Mouse (Mus musculus): ENCODE data around the gene Acd. TPM values are rescaled to one million over a fixed set of nuclear protein-coding genes. Genes with fewer than 3 reads are reported as not detected.

Gene Acd
- polyA plus RNA-seq, 1 experiment: 37.8 TPM

DNA sequence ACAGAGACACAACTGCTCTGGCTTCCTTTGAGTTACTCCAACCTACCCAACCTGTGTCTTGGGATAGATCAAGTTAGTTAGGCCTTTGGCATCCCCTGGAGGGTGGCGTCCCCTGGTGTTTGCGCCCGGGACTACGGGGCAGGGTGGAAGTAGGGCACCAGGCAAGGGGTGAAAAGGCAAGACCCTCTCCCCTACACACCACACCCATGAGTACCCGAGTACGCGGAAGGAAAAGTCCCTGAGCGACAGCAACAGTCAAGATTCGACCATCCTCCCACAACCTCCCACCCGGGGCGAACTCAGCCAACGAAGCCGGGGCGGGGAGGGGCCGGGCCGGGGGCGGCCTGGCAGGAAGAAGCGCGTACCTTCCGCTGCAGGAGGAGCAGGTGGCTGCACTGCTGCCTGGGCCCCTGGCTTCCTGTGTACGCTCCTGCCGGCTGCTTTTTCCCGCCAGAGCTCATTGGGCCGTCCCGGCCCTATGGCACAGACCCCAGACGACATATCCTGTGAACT is 15.1 kb downstream of the Acd start, which contains the start of gene Carmil2:
Gene Carmil2 (plus strand): TSS at position 479 of the 513 bp plus-strand sequence.
- 5% methylated on average over 26 of the region's 26 CpGs for WGBS
- DNase-seq: peak; percentile 65
- TF ChIP-seq POLR2A (IDR thresholded peaks at IDR 0.05; ENCODE audit: borderline replicate concordance, extremely low read depth, low read depth, low read length) (no peak), CTCF (IDR thresholded peaks at IDR 0.05; ENCODE audit: insufficient read depth, low read length) (peak; percentile 83)
- peak within 1 kb of the TSS; percentile 50 for H3K4me3 ChIP-seq (replicated peaks; ENCODE audit: extremely low read depth, low read depth, low read length)
- peaks cover 2% of the 10 kb centered on the region; the same call in 1 of the 2 replicates for H3K4me1 ChIP-seq (ENCODE audit: control insufficient read depth, insufficient read depth, low read length)

GRCm38 (mm10) chr8:105685325-105685724 is 15.6 kb downstream of the Acd start:
- no peak overlapping the region for H3K4me3 ChIP-seq (replicated peaks; ENCODE audit: extremely low read depth, low read depth, low read length)
- WGBS: 66% methylated on average over 7 of the region's 7 CpGs
- no peak for TF ChIP-seq CTCF (IDR thresholded peaks at IDR 0.05; ENCODE audit: insufficient read depth, low read length)
- TF ChIP-seq POLR2A (IDR thresholded peaks at IDR 0.05; ENCODE audit: borderline replicate concordance, extremely low read depth, low read depth, low read length): no peak

GRCm38 (mm10) chr8:105677891-105678290 is 23.0 kb downstream of the Acd start:
- TF ChIP-seq POLR2A (IDR thresholded peaks at IDR 0.05; ENCODE audit: borderline replicate concordance, extremely low read depth, low read depth, low read length) (no peak), CTCF (IDR thresholded peaks at IDR 0.05; ENCODE audit: insufficient read depth, low read length) (no peak)
- Histone ChIP-seq H3K4me3 (replicated peaks; ENCODE audit: extremely low read depth, low read depth, low read length) (no peak overlapping the region), H3K4me1 (ENCODE audit: control insufficient read depth, insufficient read depth, low read length) (no peaks in the 10 kb centered on the region)
- no peak for DNase-seq
- 68% methylated on average over 1 of the region's 1 CpGs for WGBS

More at GRCm38 (mm10) chr8:105685325-105685724, 15.6 kb downstream of the Acd start:
- DNase-seq: no peak
- H3K4me1 ChIP-seq (ENCODE audit: control insufficient read depth, insufficient read depth, low read length): peaks cover 2% of the 10 kb centered on the region; the same call in 1 of the 2 replicates

- TF ChIP-seq POLR2A (IDR thresholded peaks at IDR 0.05; ENCODE audit: borderline replicate concordance, extremely low read depth, low read depth, low read length): no peak
- no peak for TF ChIP-seq CTCF (IDR thresholded peaks at IDR 0.05; ENCODE audit: insufficient read depth, low read length)
- 48% methylated on average over 3 of the region's 3 CpGs for WGBS
- no peak for DNase-seq
- no peaks in the 10 kb centered on the region for H3K4me1 ChIP-seq (ENCODE audit: control insufficient read depth, insufficient read depth, low read length)
- H3K4me3 ChIP-seq (replicated peaks; ENCODE audit: extremely low read depth, low read depth, low read length): no peak overlapping the region
These were observed 39.7 kb downstream of the Acd start for GRCm38 (mm10) chr8:105661167-105661566.

DNA sequence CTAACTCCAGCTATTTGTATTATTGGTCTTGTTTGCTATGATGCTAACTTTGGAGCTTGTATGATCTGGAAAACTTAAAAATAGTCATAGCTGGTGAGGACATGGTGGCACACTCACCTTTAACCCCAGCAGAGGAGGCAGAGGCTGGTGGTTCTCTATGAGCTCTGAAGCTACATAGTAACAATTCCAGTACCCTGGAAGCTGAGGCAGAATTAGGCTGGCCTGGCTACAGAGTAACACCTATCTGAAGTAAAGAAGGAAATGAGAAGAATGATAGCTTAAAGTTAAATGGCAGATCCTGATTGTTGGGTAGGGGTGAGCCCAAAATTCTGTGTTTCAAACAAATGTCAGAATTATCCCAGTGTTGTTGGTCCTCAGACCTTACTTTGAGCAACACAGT is 43.3 kb downstream of the Acd start:
- H3K4me1 ChIP-seq (ENCODE audit: control insufficient read depth, insufficient read depth, low read length): no peaks in the 10 kb centered on the region
- no peak for DNase-seq
- no peak for TF ChIP-seq POLR2A (IDR thresholded peaks at IDR 0.05; ENCODE audit: borderline replicate concordance, extremely low read depth, low read depth, low read length)
- no peak for TF ChIP-seq CTCF (IDR thresholded peaks at IDR 0.05; ENCODE audit: insufficient read depth, low read length)
- H3K4me3 ChIP-seq (replicated peaks; ENCODE audit: extremely low read depth, low read depth, low read length): no peak overlapping the region

DNA sequence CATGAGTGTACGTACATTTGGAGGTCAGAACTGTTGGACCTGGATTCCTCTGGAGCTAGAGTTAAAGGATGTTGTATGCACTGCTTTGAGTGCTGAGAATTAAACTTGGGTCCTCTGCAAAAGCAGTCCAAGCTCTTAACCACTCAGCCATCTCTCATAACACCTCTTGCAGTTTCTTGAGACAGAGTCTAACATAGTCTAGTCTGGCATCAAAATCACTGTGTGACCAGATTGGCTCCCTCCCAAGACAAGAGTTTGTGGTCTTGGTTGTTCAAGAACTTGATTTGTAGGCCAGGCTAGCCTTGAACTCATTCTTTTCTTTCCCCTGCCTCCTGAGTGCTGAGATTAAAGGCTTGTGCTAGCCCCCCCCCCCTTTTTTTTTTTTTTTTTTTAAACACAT is 52.0 kb downstream of the Acd start:
- 95% methylated on average over 1 of the region's 1 CpGs for WGBS
- TF ChIP-seq CTCF (IDR thresholded peaks at IDR 0.05; ENCODE audit: insufficient read depth, low read length) (no peak), POLR2A (IDR thresholded peaks at IDR 0.05; ENCODE audit: borderline replicate concordance, extremely low read depth, low read depth, low read length) (no peak)
- Histone ChIP-seq H3K4me3 (replicated peaks; ENCODE audit: extremely low read depth, low read depth, low read length) (no peak overlapping the region), H3K4me1 (ENCODE audit: control insufficient read depth, insufficient read depth, low read length) (no peaks in the 10 kb centered on the region; the same call in 1 of the 2 replicates)
- DNase-seq: no peak

Other genes starting within 250 kb of the Acd start
- 785 and 816 TPM in 2 replicates for gene Tppp3, start 229.6 kb downstream of the Acd start, polyA plus RNA-seq (2012; rRNA removed)
- gene Zdhhc1, start 204.2 kb downstream of the Acd start, polyA plus RNA-seq (2012; rRNA removed): 130 and 133 TPM in 2 replicates
- 2.1 and 4.8 TPM in 2 replicates for gene Hsd11b2, start 182.3 kb downstream of the Acd start, polyA plus RNA-seq (2012; rRNA removed)
- gene Atp6v0d1, start 135.1 kb downstream of the Acd start, polyA plus RNA-seq (2012; rRNA removed): 101 and 121 TPM in 2 replicates
- gene Ripor1, start 95.8 kb downstream of the Acd start, polyA plus RNA-seq (2012; rRNA removed): 71.7 and 74.9 TPM in 2 replicates
- gene Ctcf, start 64.5 kb downstream of the Acd start, polyA plus RNA-seq (2012; rRNA removed): 17.2 and 17.9 TPM in 2 replicates
- 1.7 TPM in 2 replicates for gene Agrp, start 63.7 kb downstream of the Acd start, polyA plus RNA-seq (2012; rRNA removed)
- 3.8 and 4.9 TPM in 2 replicates for gene Carmil2, start 14.8 kb downstream of the Acd start, polyA plus RNA-seq (2012; rRNA removed)
- gene Pard6a, start within 50 bp of the Acd start, polyA plus RNA-seq (2012; rRNA removed): 14.1 and 14.5 TPM in 2 replicates
- gene 4933405L10Rik, start 6.6 kb upstream of the Acd start, polyA plus RNA-seq (2012; rRNA removed): not detected in 2 replicates
- gene Enkd1, start 7.1 kb upstream of the Acd start, polyA plus RNA-seq (2012; rRNA removed): 9.6 and 9.9 TPM in 2 replicates
- 12.2 and 14.8 TPM in 2 replicates for gene Gfod2, start 57.6 kb upstream of the Acd start, polyA plus RNA-seq (2012; rRNA removed)
- 25.8 and 28.5 TPM in 2 replicates for gene Ranbp10, start 126.2 kb upstream of the Acd start, polyA plus RNA-seq (2012; rRNA removed)
- gene Tsnaxip1, start 126.6 kb upstream of the Acd start, polyA plus RNA-seq (2012; rRNA removed): 1.0 and 2.2 TPM in 2 replicates
- 12.0 and 17.4 TPM in 2 replicates for gene Cenpt, start 152.2 kb upstream of the Acd start, polyA plus RNA-seq (2012; rRNA removed)
- gene Thap11, start 154.0 kb upstream of the Acd start, polyA plus RNA-seq (2012; rRNA removed): 54.9 and 60.8 TPM in 2 replicates
- 17.9 and 27.0 TPM in 2 replicates for gene Nutf2, start 159.5 kb upstream of the Acd start, polyA plus RNA-seq (2012; rRNA removed)
- 78.8 and 90.9 TPM in 2 replicates for gene Edc4, start 179.8 kb upstream of the Acd start, polyA plus RNA-seq (2012; rRNA removed)
- gene Nrn1l, start 192.5 kb upstream of the Acd start, polyA plus RNA-seq (2012; rRNA removed): 3.2 and 5.3 TPM in 2 replicates
- 38.2 and 43.7 TPM in 2 replicates for gene Pskh1, start 199.3 kb upstream of the Acd start, polyA plus RNA-seq (2012; rRNA removed)
- gene Ctrl, start 232.8 kb upstream of the Acd start, polyA plus RNA-seq (2012; rRNA removed): 2.2 and 13.8 TPM in 2 replicates
- 211 and 217 TPM in 2 replicates for gene Psmb10, start 237.3 kb upstream of the Acd start, polyA plus RNA-seq (2012; rRNA removed)
- gene Lcat, start 242.3 kb upstream of the Acd start, polyA plus RNA-seq (2012; rRNA removed): 3.4 and 3.6 TPM in 2 replicates

Data from lung, adult 2 months (tissue).